Comparison of ENCODE assay signal across 8 mouse cellular contexts in the genomic region with DNA sequence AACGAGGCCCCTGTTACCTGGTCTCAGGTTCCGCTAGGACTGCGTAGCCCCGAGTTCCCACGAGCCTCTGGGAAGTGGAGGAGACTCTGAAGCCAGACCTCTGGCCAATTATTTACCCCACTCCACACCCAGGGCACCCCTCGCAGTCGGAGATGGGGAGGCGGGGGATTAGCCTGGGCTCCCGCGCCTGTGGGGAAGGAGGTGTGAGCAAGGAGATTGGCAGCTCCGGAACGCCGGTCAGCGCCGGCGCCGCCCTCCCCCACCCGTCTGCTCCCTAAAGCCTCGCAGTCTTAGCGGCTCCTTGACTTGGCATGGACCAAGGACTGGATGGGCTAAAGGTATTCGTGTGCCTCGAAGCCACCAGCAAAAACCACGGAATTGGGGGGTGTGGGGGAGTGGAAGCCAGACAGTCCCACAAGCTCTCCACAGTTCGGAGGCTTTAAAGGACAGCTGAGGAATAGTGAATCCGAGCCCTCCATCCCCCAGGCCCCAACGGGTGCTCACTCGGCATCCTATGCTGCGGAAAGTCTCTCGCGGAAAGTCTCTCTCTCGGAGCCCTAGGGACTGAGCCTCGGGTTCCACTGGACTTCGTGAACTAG. TPM values are rescaled to one million over a fixed set of nuclear protein-coding genes. Genes with fewer than 3 reads are reported as not detected.
DNase-seq lines count a peak whose midpoint lies in the region; ATAC-seq lines count a peak whose summit lies in the region.

TSS of gene Lhx9 (minus strand) at position 67 of the 599 bp plus-strand sequence.

- H3K4me3 ChIP-seq in intestine, embryonic 14.5 days (ENCODE audit: low read depth, low read length): peak within 1 kb of the TSS; percentile 28

- WGBS in intestine, embryonic 14.5 days: under 1% methylated on average over 33 of the region's 33 CpGs

- no peaks in the 10 kb centered on the region for H3K9me3 ChIP-seq in intestine, embryonic 14.5 days (ENCODE audit: control insufficient read depth, low read length)

- H3K27me3 ChIP-seq in intestine, embryonic 14.5 days (replicated peaks; ENCODE audit: control insufficient read depth, insufficient read depth, low read length): peaks cover 71% of the 10 kb centered on the region

- 0 out of 2 replicates have a peak, but pooled peaks have one; percentile 25 for ATAC-seq in erythroid progenitor cell, adult 5-6 weeks (replicated peaks; ENCODE audit: low FRiP score, poor library complexity, severe bottlenecking)
- ATAC-seq in intestine, embryonic 14.5 days (replicated peaks; ENCODE audit: low FRiP score, low TSS enrichment, low read depth): peak; percentile 40; the same call in 1 of the 2 replicates
- ATAC-seq in megakaryocyte-erythroid progenitor cell, adult 5-6 weeks (replicated peaks; ENCODE audit: low FRiP score, low TSS enrichment, poor library complexity, severe bottlenecking): peak; percentile 61

- peak; percentile 30 for DNase-seq in adrenal gland, postnatal 10 days
- DNase-seq in adrenal gland, adult 2 months: no peak
- DNase-seq in B cell, adult 2 months: peak; percentile 42 to 52
- DNase-seq in intestine, embryonic 14.5 days (ENCODE audit: low spot score): peak; percentile 79
- no peak for DNase-seq in left cerebral cortex, adult 8-10 months (ENCODE audit: low spot score in 2 of 2)
- no peak for DNase-seq in urinary bladder, postnatal 36 days (ENCODE audit: low spot score in 2 of 2)

- H3K4me1 ChIP-seq in intestine, embryonic 14.5 days (replicated peaks; ENCODE audit: control insufficient read depth, insufficient read depth, low read length): peaks cover 17% of the 10 kb centered on the region

- H3K4me2 ChIP-seq in intestine, embryonic 14.5 days (ENCODE audit: low read length): peak within 1 kb of the TSS; percentile 50

- no peak within 1 kb of the TSS for H3K27ac ChIP-seq in intestine, embryonic 14.5 days (ENCODE audit: low read depth)

- no peak within 1 kb of the TSS for H3K9ac ChIP-seq in intestine, embryonic 14.5 days (ENCODE audit: low read length)

- peaks cover 9% of the 10 kb centered on the region; the same call in 1 of the 2 replicates for H3K36me3 ChIP-seq in intestine, embryonic 14.5 days (ENCODE audit: control insufficient read depth, insufficient read depth, low read length)

RNA-seq across cellular contexts. Expression of gene Lhx9, which starts in this region (rescaled TPM):
- total RNA-seq in adrenal gland, postnatal 10 days (2021): under 1 TPM; 0.18 TPM
- not detected for total RNA-seq in adrenal gland, adult 2 months (2021)
- 0.09 TPM in 1 of 2 replicates, not detected in the other for polyA plus RNA-seq in adrenal gland, adult 2 months (2012; rRNA removed)
- total RNA-seq in erythroid progenitor cell, adult 5-6 weeks (2015; ENCODE audit: low replicate concordance): not detected in 2 replicates
- total RNA-seq in erythroid progenitor cell, adult 5-6 weeks (2017; ENCODE audit: low replicate concordance): not detected in 2 replicates
- 0.05 TPM in 1 of 2 replicates, not detected in the other for polyA plus RNA-seq in intestine, embryonic 14.5 days (2014; fragmentation: Nextera tagmentation; extraction: Ambion mirVana)
- not detected in 2 replicates for total RNA-seq in megakaryocyte-erythroid progenitor cell, adult 5-6 weeks (2014; fragmentation: Nextera tagmentation)
- not detected in 2 replicates for total RNA-seq in megakaryocyte-erythroid progenitor cell, adult 5-6 weeks (2017)
- total RNA-seq in left cerebral cortex, adult 8-10 months (2022): 1 to 10 TPM in 1 of 4 experiments, under 1 TPM in 3; 0.82 to 1.2 (median 0.91) TPM

Comparison
In these comparisons a context has a peak if more than half of its experiments do, and no peak if none do; other contexts are left out.
1. Peak in DNase-seq in adrenal gland, postnatal 10 days; RNA of the gene not detected or under 1 TPM.
2. Peak in ATAC-seq in erythroid progenitor cell, adult 5-6 weeks; RNA of the gene not detected or under 1 TPM.
3. Peak in DNase-seq, ATAC-seq, H3K4me3 ChIP-seq and H3K4me2 ChIP-seq in intestine, embryonic 14.5 days; RNA of the gene not detected or under 1 TPM.
4. Peak in ATAC-seq in megakaryocyte-erythroid progenitor cell, adult 5-6 weeks; RNA of the gene not detected or under 1 TPM.
5. DNase-seq: peak in B cell, adult 2 months (2 of 2); none in adrenal gland, adult 2 months (single experiment), left cerebral cortex, adult 8-10 months (0 of 2) and urinary bladder, postnatal 36 days (0 of 2).
6. Peak in every context shown above with its lines, with median percentiles within 50 percentile points of each other: ATAC-seq.